Mouse (Mus musculus) midbrain, postnatal 0 days (tissue): ENCODE data around the gene Mettl7b. TPM values are rescaled to one million over a fixed set of nuclear protein-coding genes. Genes with fewer than 3 reads are reported as not detected.

ENCODE experiments used
- ATAC-seq: fragments of 200-750 bp; cut with Nextera tagmentation; 2 replicates; pipeline ENCODE4 v1.8.0; 2017; ENCODE audit warnings: moderate number of reproducible peaks, mild to moderate bottlenecking, moderate TSS enrichment, moderate library complexity; ENCODE audit not compliant: low FRiP score
- DNase-seq: peaks from one replicate; pipeline ENCODE4 v3.0.0-alpha.2; 2015; ENCODE audit warnings: low spot score
- H3K27ac ChIP-seq: fragments of 300-500 bp; sonication (generic); 2 replicates; pipeline ENCODE4 v1.5.1; 2014; ENCODE audit warnings: low read depth, mild to moderate bottlenecking, low read length, mixed read lengths
- H3K27me3 ChIP-seq: fragments of 300-500 bp; sonication (generic); 2 replicates; pipeline ENCODE4 v1.6.1; 2014; ENCODE audit warnings: low read length, control low read depth, mixed read lengths; ENCODE audit not compliant: insufficient read depth
- H3K36me3 ChIP-seq: fragments of 300-500 bp; sonication (generic); 2 replicates; pipeline ENCODE4 v1.6.1; 2014; ENCODE audit warnings: low read length, control low read depth, mixed read lengths; ENCODE audit not compliant: insufficient read depth
- H3K4me1 ChIP-seq: fragments of 300-500 bp; sonication (generic); 2 replicates; pipeline ENCODE4 v1.6.1; 2014; ENCODE audit warnings: mild to moderate bottlenecking, control low read depth, antibody characterized with exemption, low read length, mixed read lengths; ENCODE audit not compliant: insufficient read depth
- H3K4me2 ChIP-seq: fragments of 300-500 bp; sonication (generic); 2 replicates; pipeline ENCODE4 v1.6.1; 2014; ENCODE audit warnings: low read depth, mild to moderate bottlenecking, low read length, mixed read lengths; ENCODE audit not compliant: poor library complexity, severe bottlenecking
- H3K4me3 ChIP-seq: fragments of 300-500 bp; sonication (generic); 2 replicates; pipeline ENCODE4 v1.5.1; 2014; ENCODE audit warnings: low read depth, mild to moderate bottlenecking, low read length, moderate library complexity
- H3K9ac ChIP-seq: fragments of 300-500 bp; sonication (generic); replicated peaks from 2 replicates; pipeline ENCODE4 v1.6.1; 2014; ENCODE audit warnings: mild to moderate bottlenecking, low read length, moderate library complexity, mixed read lengths; ENCODE audit not compliant: poor library complexity, severe bottlenecking
- H3K9me3 ChIP-seq: fragments of 300-500 bp; sonication (generic); 2 replicates; pipeline ENCODE4 v1.6.1; 2016; ENCODE audit warnings: low read length, control low read depth
- CTCF ChIP-seq: IDR thresholded peaks from 2 replicates; pipeline ENCODE4 v1.5.1; 2016; ENCODE audit warnings: antibody characterized with exemption, mild to moderate bottlenecking
- WGBS: fragments of 180-500 bp; shearing (Covaris S2); extraction: QIAGEN DNeasy Blood & Tissue Kit; methylation state at CpG from one replicate; pipeline ENCODE4 v1.1.7; 2014; 5-methylcytosine and 5-hydroxymethylcytosine counted together
- polyA plus RNA-seq: library from polyadenylated mRNA; unstranded; fragments of >200 nt; fragmentation: Nextera tagmentation; extraction: Ambion mirVana; gene quantifications from 2 replicates; pipeline ENCODE4 v1.2.1, GENCODE M21; 2015
- total RNA-seq: library from RNA; depleted of rRNA; stranded (reverse); fragments of >200 nt; gene quantifications from 2 replicates; pipeline ENCODE4 v1.2.3, GENCODE M21; 2014

The Mettl7b gene
- total and polyA plus RNA-seq, 2 experiments from 2014 or later = not detected

- no peaks in the 10 kb centered on the region for H3K4me1 ChIP-seq
- H3K4me2 ChIP-seq = no peak overlapping the region
- no peaks in the 10 kb centered on the region for H3K9me3 ChIP-seq
- H3K9ac ChIP-seq = no peak overlapping the region
- TF ChIP-seq CTCF = no peak
- 73% methylated on average over 9 of the region's 9 CpGs for whole genome bisulfite sequencing
- DNase-seq (peak; percentile 73), ATAC-seq (no peak)
- peaks cover 13% of the 10 kb centered on the region; the same call in 1 of the 2 replicates for H3K27me3 ChIP-seq
- H3K27ac ChIP-seq = no peak overlapping the region
- no peak overlapping the region for H3K4me3 ChIP-seq
- no peaks in the 10 kb centered on the region for H3K36me3 ChIP-seq
Observed at GRCm38 (mm10) chr10:128938457-128938856, 22.3 kb downstream of the Mettl7b start.

GRCm38 (mm10) chr10:128937756-128938390 lies 22.9 kb downstream of the Mettl7b start:
- no peak overlapping the region for H3K4me2 ChIP-seq
- no peak for ATAC-seq

GRCm38 (mm10) chr10:128935826-128936440 lies 24.9 kb downstream of the Mettl7b start:
- no peak overlapping the region for H3K27ac ChIP-seq
- no peak; the same call in 1 of the 2 replicates for ATAC-seq
- no peak for DNase-seq
- 69% methylated on average over 8 of the region's 8 CpGs for WGBS
- H3K9ac ChIP-seq = no peak overlapping the region
- peak overlapping the region; percentile 95; the same call in 1 of the 2 replicates for H3K4me2 ChIP-seq
- H3K27me3 ChIP-seq = peaks cover 26% of the 10 kb centered on the region
- H3K36me3 ChIP-seq = no peaks in the 10 kb centered on the region
- no peaks in the 10 kb centered on the region for H3K9me3 ChIP-seq
- no peaks in the 10 kb centered on the region for H3K4me1 ChIP-seq
- no peak overlapping the region for H3K4me3 ChIP-seq
- no peak for TF ChIP-seq CTCF

More at GRCm38 (mm10) chr10:128937756-128938390, 22.9 kb downstream of the Mettl7b start:
- Histone ChIP-seq H3K27ac (no peak overlapping the region), H3K9ac (no peak overlapping the region), H3K4me1 (no peaks in the 10 kb centered on the region), H3K36me3 (no peaks in the 10 kb centered on the region), H3K9me3 (no peaks in the 10 kb centered on the region), H3K27me3 (peaks cover 14% of the 10 kb centered on the region; the same call in 1 of the 2 replicates), H3K4me3 (no peak overlapping the region)
- TF ChIP-seq CTCF = no peak
- WGBS = 72% methylated on average over 12 of the region's 12 CpGs
- no peak for DNase-seq

GRCm38 (mm10) chr10:128934997-128935787 lies 25.6 kb downstream of the Mettl7b start:
- H3K4me3 ChIP-seq = peak overlapping the region; percentile 50
- whole genome bisulfite sequencing = 58% methylated on average over 7 of the region's 7 CpGs
- peak overlapping the region; percentile 95 for H3K4me2 ChIP-seq
- H3K4me1 ChIP-seq = no peaks in the 10 kb centered on the region
- H3K9ac ChIP-seq = no peak overlapping the region
- H3K27me3 ChIP-seq = peaks cover 26% of the 10 kb centered on the region
- ATAC-seq = no peak
- H3K27ac ChIP-seq = no peak overlapping the region
- no peaks in the 10 kb centered on the region for H3K9me3 ChIP-seq
- TF ChIP-seq CTCF = no peak
- no peaks in the 10 kb centered on the region for H3K36me3 ChIP-seq
- no peak for DNase-seq

GRCm38 (mm10) chr10:128933976-128934721 lies 26.6 kb downstream of the Mettl7b start:
- H3K27ac ChIP-seq = no peak overlapping the region
- no peaks in the 10 kb centered on the region for H3K4me1 ChIP-seq
- peak overlapping the region; percentile 95 for H3K4me2 ChIP-seq
- no peak for TF ChIP-seq CTCF
- H3K9ac ChIP-seq = peak overlapping the region; percentile 62
- peaks cover 26% of the 10 kb centered on the region for H3K27me3 ChIP-seq
- peak; percentile 33 for ATAC-seq
- no peaks in the 10 kb centered on the region for H3K9me3 ChIP-seq
- H3K4me3 ChIP-seq = peak overlapping the region; percentile 50
- no peaks in the 10 kb centered on the region for H3K36me3 ChIP-seq
- no peak for DNase-seq
- 3% methylated on average over 21 of the region's 21 CpGs for WGBS
